Mouse (Mus musculus) MEL (cell line): Measurements from ENCODE around the gene Zp3. TPM values are rescaled to one million over a fixed set of nuclear protein-coding genes. Genes with fewer than 3 reads are reported as not detected.

Source experiments
- DNase-seq: peaks from one replicate; pipeline ENCODE4 v3.0.0; 2011; ENCODE audit warnings: low read depth, low spot score
- H3K27ac ChIP-seq: 2 replicates; pipeline ENCODE4 v1.5.1; 2012; ENCODE audit warnings: low read depth, mild to moderate bottlenecking, control low read depth, low read length, moderate library complexity; ENCODE audit not compliant: control insufficient read depth
- H3K27me3 ChIP-seq, 2 experiments: fragments of 150-350 bp in 1 of 2; sonication (generic) in 1 of 2; 2 replicates each; pipeline ENCODE4 v1.6.1; 2012; ENCODE audit warnings: low read length in 2 of 2, mild to moderate bottlenecking in 2 of 2, improper control_type of control experiment in 1 of 2, moderate library complexity in 1 of 2; ENCODE audit not compliant: insufficient read depth in 2 of 2, control insufficient read depth in 1 of 2
- H3K36me3 ChIP-seq, 2 experiments: 2 replicates each; pipeline ENCODE4 v1.6.1; 2012 to 2014; ENCODE audit warnings: low read length in 2 of 2, improper control_type of control experiment in 1 of 2, inconsistent platforms in 1 of 2, mild to moderate bottlenecking in 1 of 2; ENCODE audit not compliant: insufficient read depth in 2 of 2, control insufficient read depth in 1 of 2
- H3K4me1 ChIP-seq, 2 experiments: fragments of 150-350 bp in 1 of 2; sonication (generic) in 1 of 2; 2 replicates each; pipeline ENCODE4 v1.6.1; 2012; ENCODE audit warnings: low read length in 2 of 2, improper control_type of control experiment in 1 of 2, mild to moderate bottlenecking in 1 of 2; ENCODE audit not compliant: insufficient read depth in 2 of 2, control insufficient read depth in 1 of 2
- H3K4me3 ChIP-seq, 2 experiments: fragments of 150-350 bp in 1 of 2; sonication (generic) in 1 of 2; 2 replicates each; pipeline ENCODE4 v1.5.1; 2012; ENCODE audit warnings: low read depth in 2 of 2, low read length in 2 of 2, mild to moderate bottlenecking in 2 of 2, moderate library complexity in 2 of 2, control low read depth in 1 of 2, improper control_type of control experiment in 1 of 2; ENCODE audit not compliant: control insufficient read depth in 1 of 2, insufficient read depth in 1 of 2
- H3K79me2 ChIP-seq: 2 replicates; pipeline ENCODE4 v1.6.1; 2012; ENCODE audit warnings: mild to moderate bottlenecking, low read length, moderate library complexity; ENCODE audit not compliant: control insufficient read depth, poor library complexity, insufficient read depth
- H3K9ac ChIP-seq: 2 replicates; pipeline ENCODE4 v1.6.1; 2012; ENCODE audit warnings: low read depth, mild to moderate bottlenecking, control low read depth, low read length, moderate library complexity; ENCODE audit not compliant: control insufficient read depth, poor library complexity, severe bottlenecking
- H3K9me3 ChIP-seq: fragments of 150-350 bp; sonication (generic); replicated peaks from 2 replicates; pipeline ENCODE4 v1.6.1; 2012; ENCODE audit warnings: mild to moderate bottlenecking, low read length, improper control_type of control experiment, moderate library complexity; ENCODE audit not compliant: insufficient read depth
- BHLHE40 ChIP-seq: IDR thresholded peaks from 2 replicates; pipeline ENCODE4 v1.6.1; 2012; ENCODE audit warnings: low read depth, mild to moderate bottlenecking, inconsistent platforms, low read length, improper control_type of control experiment, borderline replicate concordance
- CHD2 ChIP-seq: IDR thresholded peaks from 2 replicates; pipeline ENCODE4 v1.6.1; 2011; ENCODE audit warnings: low read length, improper control_type of control experiment
- E2F4 ChIP-seq: IDR thresholded peaks from 2 replicates; pipeline ENCODE4 v1.6.1; 2011; ENCODE audit warnings: low read depth, low read length, improper control_type of control experiment, borderline replicate concordance
- ELF1 ChIP-seq: IDR thresholded peaks from 2 replicates; pipeline ENCODE4 v1.6.1; 2014; ENCODE audit warnings: low read depth, mild to moderate bottlenecking, inconsistent platforms, low read length, improper control_type of control experiment, moderate library complexity
- EP300 ChIP-seq, 2 experiments: IDR thresholded peaks; 2 replicates each; pipeline ENCODE4 v1.6.1; 2011; ENCODE audit warnings: improper control_type of control experiment in 2 of 2, low read length in 2 of 2, low read depth in 1 of 2, mild to moderate bottlenecking in 1 of 2
- ETS1 ChIP-seq: IDR thresholded peaks from 2 replicates; pipeline ENCODE4 v1.6.1; 2012; ENCODE audit warnings: low read depth, mild to moderate bottlenecking, inconsistent platforms, low read length, improper control_type of control experiment, moderate library complexity
- HCFC1 ChIP-seq: IDR thresholded peaks from 2 replicates; pipeline ENCODE4 v1.6.1; 2012; ENCODE audit warnings: low read depth, mild to moderate bottlenecking, inconsistent platforms, low read length, improper control_type of control experiment, moderate library complexity
- JUND ChIP-seq: IDR thresholded peaks from 2 replicates; pipeline ENCODE4 v1.6.1; 2011; ENCODE audit warnings: low read depth, mild to moderate bottlenecking, improper control_type of control experiment, low read length
- MAFK ChIP-seq: IDR thresholded peaks from 2 replicates; pipeline ENCODE4 v1.6.1; 2011; ENCODE audit warnings: low read depth, mild to moderate bottlenecking, low read length, improper control_type of control experiment, borderline replicate concordance
- MAZ ChIP-seq: IDR thresholded peaks from 2 replicates; pipeline ENCODE4 v1.6.1; 2012; ENCODE audit warnings: low read depth, mild to moderate bottlenecking, inconsistent platforms, low read length, improper control_type of control experiment
- MEF2A ChIP-seq: IDR thresholded peaks from 2 replicates; pipeline ENCODE4 v1.6.1; 2014; ENCODE audit warnings: low read depth, mild to moderate bottlenecking, inconsistent platforms, low read length, improper control_type of control experiment; ENCODE audit not compliant: poor library complexity, insufficient replicate concordance, severe bottlenecking; ENCODE audit errors: extremely low read depth
- MYC ChIP-seq: IDR thresholded peaks from 2 replicates; pipeline ENCODE4 v1.6.1; 2011; ENCODE audit warnings: low read depth, mild to moderate bottlenecking, low read length, improper control_type of control experiment, moderate library complexity
- NELFE ChIP-seq: IDR thresholded peaks from 2 replicates; pipeline ENCODE4 v1.6.1; 2011; ENCODE audit warnings: low read depth, low read length, improper control_type of control experiment
- POLR2A ChIP-seq, 2 experiments: IDR thresholded peaks; 2 replicates each; pipeline ENCODE4 v1.6.1; 2011 to 2012; ENCODE audit warnings: low read length in 2 of 2, mild to moderate bottlenecking in 2 of 2, control low read depth in 1 of 2, improper control_type of control experiment in 1 of 2, low read depth in 1 of 2, moderate library complexity in 1 of 2; ENCODE audit not compliant: control insufficient read depth in 1 of 2, insufficient read depth in 1 of 2, poor library complexity in 1 of 2
- POLR2AphosphoS2 ChIP-seq: IDR thresholded peaks from 2 replicates; pipeline ENCODE4 v1.6.1; 2011; ENCODE audit warnings: low read length, improper control_type of control experiment
- POLR2AphosphoS5 ChIP-seq: IDR thresholded peaks from 2 replicates; pipeline ENCODE4 v1.6.1; 2012; ENCODE audit warnings: low read depth, borderline replicate concordance, mild to moderate bottlenecking, inconsistent platforms, low read length, moderate library complexity, mixed read lengths
- TBP ChIP-seq: IDR thresholded peaks from 2 replicates; pipeline ENCODE4 v1.8.0; 2011; ENCODE audit warnings: low read depth, low read length, improper control_type of control experiment
- TCF12 ChIP-seq: IDR thresholded peaks from 2 replicates; pipeline ENCODE4 v1.6.1; 2014; ENCODE audit warnings: low read depth, mild to moderate bottlenecking, inconsistent platforms, low read length, improper control_type of control experiment, moderate library complexity
- USF1 ChIP-seq: IDR thresholded peaks from 2 replicates; pipeline ENCODE4 v1.6.1; 2014; ENCODE audit warnings: low read depth, mild to moderate bottlenecking, inconsistent platforms, low read length, improper control_type of control experiment, moderate library complexity
- ZC3H11A ChIP-seq: IDR thresholded peaks from 2 replicates; pipeline ENCODE4 v1.6.1; 2012; ENCODE audit warnings: low read depth, mild to moderate bottlenecking, inconsistent platforms, low read length, improper control_type of control experiment
- ZKSCAN1 ChIP-seq: IDR thresholded peaks from 2 replicates; pipeline ENCODE4 v1.6.1; 2012; ENCODE audit warnings: low read depth, mild to moderate bottlenecking, inconsistent platforms, low read length, improper control_type of control experiment, moderate library complexity
- ZNF384 ChIP-seq: IDR thresholded peaks from 2 replicates; pipeline ENCODE4 v1.6.1; 2012; ENCODE audit warnings: low read depth, mild to moderate bottlenecking, inconsistent platforms, low read length, improper control_type of control experiment
- polyA plus RNA-seq, 2 experiments: library from polyadenylated mRNA; stranded (reverse) in 1 of 2; unstranded in 1 of 2; fragments of >175 nt in 1 of 2; fragments of >200 nt in 1 of 2; gene quantifications; 2 replicates each; pipeline versions ENCODE4 v1.2.1 to v1.2.4; 2012; ENCODE audit warnings: low replicate concordance in 2 of 2, low read depth in 1 of 2; ENCODE audit not compliant: insufficient read length in 2 of 2, insufficient read depth in 1 of 2, missing spikeins in 1 of 2
- total RNA-seq: library from RNA; depleted of rRNA; stranded (reverse); fragments of 300-350 nt; gene quantifications from 2 replicates; pipeline ENCODE4 v1.2.3, GENCODE M21; 2012

Gene Zp3
- total and polyA plus RNA-seq, 3 experiments: not detected

GRCm38 (mm10) chr5:136015586-136015985 lies 35.7 kb downstream of the Zp3 start:
- no peak for DNase-seq
- no peak overlapping the region for H3K27ac ChIP-seq
- H3K27me3 ChIP-seq: no peaks in the 10 kb centered on the region
- H3K9me3 ChIP-seq: no peaks in the 10 kb centered on the region
- no peaks in the 10 kb centered on the region for H3K79me2 ChIP-seq
- peaks cover 0 to 3% of the 10 kb centered on the region in 2 experiments; a peak in 1 of 4 replicates for H3K36me3 ChIP-seq
- H3K4me1 ChIP-seq: peaks cover 0 to 3% of the 10 kb centered on the region in 2 experiments; a peak in 1 of 4 replicates
- no peak for TF ChIP-seq ELF1
- no peak for TF ChIP-seq ETS1
- no peak for TF ChIP-seq HCFC1
- no peak for TF ChIP-seq EP300 (IDR thresholded peaks at IDR 0.05; ENCODE audit: low read depth in 1 of 2, low read length in 2 of 2)
- TF ChIP-seq USF1: no peak
- no peak for TF ChIP-seq JUND
- no peak for TF ChIP-seq CHD2
- no peak for TF ChIP-seq TBP
- TF ChIP-seq NELFE: no peak
- no peak for TF ChIP-seq TCF12
- TF ChIP-seq MAZ: no peak
- TF ChIP-seq MEF2A: no peak
- TF ChIP-seq POLR2AphosphoS5: no peak
- TF ChIP-seq POLR2AphosphoS2: no peak
- no peak for TF ChIP-seq BHLHE40
- TF ChIP-seq ZC3H11A: no peak
- TF ChIP-seq MYC: no peak
- TF ChIP-seq, all 39 proteins: peak for 0
- Histone ChIP-seq H3K4me3 (no peak overlapping the region), H3K9ac (no peak overlapping the region)

- H3K79me2 ChIP-seq: no peaks in the 10 kb centered on the region
- no peaks in the 10 kb centered on the region for H3K9me3 ChIP-seq
- H3K4me1 ChIP-seq: peaks cover 0 to 3% of the 10 kb centered on the region in 2 experiments; a peak in 1 of 4 replicates
- TF ChIP-seq POLR2A (IDR thresholded peaks at IDR 0.05; ENCODE audit: control insufficient read depth in 1 of 2, insufficient read depth in 1 of 2, low read depth in 1 of 2, low read length in 2 of 2, poor library complexity in 1 of 2) (no peak), MEF2A (no peak), MAFK (no peak), ZNF384 (no peak), E2F4 (no peak), ZKSCAN1 (no peak)
- H3K27me3 ChIP-seq: no peaks in the 10 kb centered on the region
- DNase-seq: peak; percentile 32
- H3K27ac ChIP-seq: no peak overlapping the region
- H3K4me3 ChIP-seq: no peak overlapping the region
- H3K36me3 ChIP-seq: peaks cover 0 to 3% of the 10 kb centered on the region in 2 experiments; a peak in 1 of 4 replicates
- no peak overlapping the region for H3K9ac ChIP-seq
Measured at GRCm38 (mm10) chr5:136016014-136016876, 36.3 kb downstream of the Zp3 start.
